Mouse (Mus musculus): ENCODE measurements at regions not wholly inside any gene's neighbourhood (a gene's known extent, or its start where the extent isn't known, plus 50 kb on each side); places are given as distances from the start of the nearest gene placed in this dataset.

DNA sequence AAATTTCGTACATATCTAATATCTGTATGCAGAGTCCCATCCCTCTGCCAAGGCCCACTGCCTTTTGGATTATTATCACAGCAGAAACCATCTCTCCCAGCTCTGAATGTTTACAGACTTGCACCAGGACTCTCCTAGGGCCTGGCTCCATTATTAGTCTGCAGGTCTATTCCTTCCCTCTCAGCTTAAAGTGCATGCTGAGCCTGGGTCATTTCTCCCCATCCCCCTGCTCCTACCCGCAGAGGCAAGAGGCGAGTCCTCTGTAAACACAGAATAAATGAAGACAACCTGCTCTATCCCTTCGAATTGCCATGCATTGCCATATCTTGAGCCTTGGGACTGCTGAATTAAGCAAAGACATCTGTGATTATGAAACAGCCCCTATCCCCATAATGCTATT lies 362.6 kb upstream of the Cdh11 start:
- no peak for DNase-seq

DNA sequence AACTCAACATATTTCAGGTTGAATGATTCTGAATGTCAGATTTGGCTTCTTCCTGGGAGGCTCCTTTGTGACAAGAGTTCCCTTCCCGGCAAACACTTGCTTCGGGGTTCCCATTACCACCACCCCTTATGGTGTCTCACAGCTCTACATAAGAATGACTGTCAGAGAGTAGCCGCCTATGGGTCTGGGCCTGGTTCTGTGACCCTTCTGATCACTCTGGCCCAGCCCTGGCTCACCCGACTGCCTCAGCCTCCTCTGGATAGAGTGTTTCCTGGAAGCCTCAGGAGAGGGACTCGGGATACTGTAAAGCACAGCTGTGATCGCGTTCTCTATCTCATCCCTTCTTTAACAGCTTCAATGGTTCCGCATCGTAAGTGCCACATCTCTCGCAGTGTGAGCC lies 363.0 kb upstream of the Cdh11 start:
- DNase-seq, result peak; percentile 11

DNA sequence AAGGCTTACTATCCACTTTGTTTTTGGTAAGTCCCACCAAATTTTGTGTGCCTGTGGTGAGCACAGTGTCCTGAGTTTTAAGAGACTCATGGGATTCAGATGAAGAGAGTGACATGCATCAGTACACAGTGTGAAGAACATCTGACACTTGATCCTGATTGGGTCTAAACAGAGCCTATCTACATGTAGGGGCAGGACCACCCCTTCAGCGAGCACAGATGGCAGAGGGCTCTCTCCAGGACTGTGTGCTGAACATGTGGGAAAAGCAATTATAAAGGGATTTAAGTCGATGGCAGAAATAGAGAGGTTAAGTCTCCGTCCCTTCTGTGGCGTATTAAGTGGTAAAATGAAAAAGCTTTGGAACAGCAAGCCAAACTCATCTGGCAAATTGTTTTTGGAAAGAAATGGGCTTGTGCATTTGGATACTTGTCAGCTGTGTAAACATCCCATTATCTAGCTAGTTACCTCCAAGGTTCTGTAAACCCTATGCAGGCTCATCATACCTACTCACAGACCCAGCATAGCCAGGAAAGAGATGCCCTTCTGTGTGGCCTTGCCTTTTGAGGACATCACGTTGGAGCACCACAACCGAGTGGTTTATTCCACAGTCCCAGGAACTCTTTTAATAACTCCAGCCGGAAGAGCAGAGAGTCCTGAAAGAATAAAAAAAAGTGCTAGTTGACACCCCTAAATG lies 381.3 kb upstream of the Cdh11 start:
- DNase-seq, result peak; percentile 71

DNA sequence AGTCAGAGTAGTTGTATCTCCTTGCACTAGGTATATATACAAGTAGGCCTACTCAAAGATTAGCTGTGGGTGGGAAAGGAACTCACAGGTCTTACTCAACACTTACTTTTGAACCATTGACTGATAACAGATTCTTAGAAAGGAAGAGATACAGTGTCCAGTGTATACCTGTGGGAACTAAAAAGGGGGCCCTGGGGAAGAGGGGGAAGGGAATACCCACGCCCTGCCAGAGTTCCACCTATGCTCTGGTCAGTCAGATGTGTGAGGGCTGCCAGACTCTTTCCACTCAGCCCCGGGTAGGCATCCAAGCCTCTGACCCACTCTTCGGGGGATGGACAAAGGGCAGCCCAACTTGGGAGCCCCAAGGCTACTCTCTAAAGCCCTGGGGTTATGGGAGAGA lies 387.9 kb upstream of the Cdh11 start:
- DNase-seq, result no peak

DNA sequence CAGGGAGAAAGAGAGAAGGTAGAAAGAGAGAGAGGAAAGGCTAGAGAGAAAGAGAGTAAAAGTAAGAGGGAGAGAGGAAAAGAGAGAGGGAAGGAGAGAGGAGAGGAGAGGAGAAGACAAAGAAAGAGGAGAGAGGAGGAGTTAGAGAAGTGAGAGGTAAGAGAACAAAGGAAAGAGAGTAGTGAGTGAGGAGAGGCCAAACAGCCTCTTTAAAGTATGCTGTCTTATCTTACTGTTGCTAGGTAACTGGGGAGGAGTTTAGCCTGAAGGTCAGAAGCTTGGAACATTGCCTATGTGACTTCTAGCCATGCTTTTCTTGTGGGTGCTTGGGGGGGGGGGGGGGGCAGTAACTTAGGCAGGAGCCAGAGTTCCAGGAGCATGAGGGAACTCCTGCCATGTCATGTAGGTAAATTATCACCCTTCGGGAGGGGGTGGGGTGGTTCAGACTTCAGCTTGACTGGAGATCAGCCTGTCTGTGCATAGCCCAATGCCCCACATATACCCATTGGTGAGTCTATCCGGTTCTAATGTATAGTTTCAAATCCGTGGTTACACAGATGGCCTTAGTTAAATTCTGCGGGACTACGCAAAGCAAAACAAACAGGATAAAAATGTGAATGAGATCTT lies 388.5 kb upstream of the Cdh11 start:
- DNase-seq, result no peak

DNA sequence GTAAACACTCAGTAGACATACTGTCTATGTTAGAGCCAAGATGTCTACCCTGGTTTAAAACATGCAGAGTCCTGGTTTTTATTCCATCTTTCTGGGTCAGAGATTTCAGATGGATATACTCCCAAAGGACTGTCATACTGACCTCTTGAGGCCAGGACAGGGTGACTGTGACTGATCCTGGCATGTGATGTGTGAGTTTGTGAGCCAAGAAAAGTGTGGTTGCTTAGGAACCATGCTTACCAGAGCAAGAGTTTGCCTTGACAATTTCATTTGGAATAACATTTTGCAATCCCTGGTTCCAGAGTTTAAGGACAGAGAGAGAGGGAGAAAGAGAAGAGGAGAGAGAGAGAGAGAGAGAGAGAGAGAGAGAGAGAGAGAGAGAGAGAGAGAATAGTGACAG lies 395.2 kb upstream of the Cdh11 start:
- DNase-seq, result peak; percentile 6

DNA sequence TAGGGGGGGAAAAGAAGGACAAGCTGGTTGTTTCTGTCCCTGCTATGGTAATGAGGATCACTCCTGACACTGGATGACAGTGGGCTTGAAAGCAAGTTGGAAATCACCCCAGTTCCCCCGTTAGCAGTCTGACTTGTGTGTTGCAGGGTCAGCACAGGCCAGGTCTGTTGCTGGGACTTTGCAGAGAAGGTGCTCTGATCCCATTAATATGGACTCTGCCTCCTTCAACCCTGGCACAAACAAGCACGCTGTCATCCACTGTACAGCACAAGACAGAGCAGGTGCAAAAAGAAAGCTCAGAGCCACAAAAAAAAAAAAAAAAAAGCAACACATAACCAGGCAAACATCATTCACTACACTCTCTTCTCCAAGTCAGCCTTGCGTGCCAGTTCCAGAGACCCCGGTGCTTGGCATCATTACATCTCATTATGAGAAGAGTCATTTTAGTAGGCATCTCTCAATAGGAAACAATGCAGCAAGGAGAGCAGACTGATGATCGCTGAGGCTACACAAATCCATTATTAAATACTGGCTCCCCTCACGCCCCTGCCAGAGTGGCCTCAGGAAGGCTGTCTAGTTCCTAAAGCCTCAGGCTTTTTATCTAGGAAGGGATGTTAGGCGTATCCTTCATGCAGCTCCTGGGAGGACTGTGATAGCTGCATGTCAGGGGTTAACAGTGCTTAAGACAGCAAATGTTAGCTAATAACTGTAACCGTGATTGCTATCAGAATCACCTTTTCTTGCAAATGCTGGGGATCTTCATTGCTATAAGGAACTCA lies 403.5 kb upstream of the Cdh11 start:
- DNase-seq, result peak; percentile 55

DNA sequence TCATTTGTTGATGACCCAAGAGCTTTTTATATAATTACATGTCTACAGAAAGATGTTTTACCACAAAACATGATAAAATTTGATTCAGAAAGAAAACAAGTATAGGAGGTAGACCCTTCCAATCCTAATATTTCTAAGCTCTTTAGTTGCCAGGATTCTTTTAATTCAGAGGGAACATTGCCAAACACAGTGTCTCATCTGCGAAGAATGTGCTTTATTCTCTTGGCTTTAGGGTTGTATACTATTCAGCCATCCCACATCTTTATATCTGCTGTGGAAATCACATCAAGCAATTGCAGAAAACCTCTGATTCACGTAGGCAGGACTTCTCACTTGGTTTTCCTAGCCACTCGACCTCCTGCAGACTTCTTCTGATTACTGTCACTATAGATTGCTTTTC lies 412.8 kb upstream of the Cdh11 start:
- no peak for DNase-seq

DNA sequence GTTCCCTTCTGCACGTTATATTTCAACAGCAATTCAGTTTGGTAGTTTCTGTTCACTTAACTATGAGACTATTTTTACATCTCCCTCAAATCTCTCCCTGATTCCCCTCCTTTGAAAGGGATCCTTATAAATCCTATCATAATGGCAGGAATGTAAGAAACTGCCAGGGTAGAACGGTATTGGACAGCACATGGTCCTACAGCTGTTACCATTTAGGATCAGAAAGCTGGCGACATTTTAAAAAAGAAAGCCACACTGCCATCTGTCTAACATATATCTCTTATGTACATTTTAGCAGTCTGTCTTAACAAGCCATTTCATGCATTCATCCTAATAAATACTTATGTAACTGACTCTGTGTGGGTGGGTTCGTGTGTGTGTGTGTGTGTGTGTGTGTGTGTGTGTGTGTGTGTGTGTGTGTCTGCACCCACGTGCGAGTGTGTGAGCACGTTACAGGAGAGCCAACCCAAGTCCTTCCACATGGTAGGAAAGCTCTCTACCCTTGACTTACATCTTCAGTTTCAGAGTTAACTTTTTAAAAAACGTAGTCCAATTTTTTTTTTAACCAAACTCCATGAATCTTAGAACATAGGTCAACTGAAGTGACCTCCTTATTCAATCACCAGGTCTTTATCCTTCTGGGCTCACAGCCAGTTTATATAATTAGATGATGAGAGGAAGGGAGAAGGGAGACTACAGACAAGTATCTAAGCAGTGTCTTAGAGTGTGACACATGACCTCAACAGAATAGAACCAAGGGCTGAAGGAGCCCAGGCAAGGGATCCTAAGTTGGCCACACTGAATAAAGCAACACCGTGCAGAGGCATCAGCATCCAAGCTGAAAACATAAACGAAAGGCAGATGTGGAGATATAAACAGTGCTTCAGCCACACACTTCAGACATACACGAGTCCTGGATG lies 414.5 kb upstream of the Cdh11 start:
- DNase-seq, result peak; percentile 23

DNA sequence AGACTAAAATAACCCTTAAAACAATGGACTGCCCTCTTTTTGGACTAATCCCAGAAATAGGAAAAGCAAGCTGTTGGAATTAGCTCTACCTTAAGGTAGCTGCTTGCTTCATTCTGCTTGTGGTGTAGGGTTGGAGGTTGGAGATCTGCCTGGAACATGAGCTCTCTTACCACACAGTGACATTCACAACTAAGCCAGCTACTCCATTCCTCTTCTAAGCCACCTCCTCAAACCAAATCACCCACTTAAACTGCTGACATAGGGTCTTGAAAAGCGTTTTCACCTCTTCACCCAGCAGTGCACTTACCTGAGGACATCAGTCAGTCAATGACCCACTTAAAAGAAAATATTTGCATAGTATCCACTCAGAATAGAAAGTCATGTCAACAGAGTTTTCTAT lies 418.3 kb upstream of the Cdh11 start:
- DNase-seq, result no peak

DNA sequence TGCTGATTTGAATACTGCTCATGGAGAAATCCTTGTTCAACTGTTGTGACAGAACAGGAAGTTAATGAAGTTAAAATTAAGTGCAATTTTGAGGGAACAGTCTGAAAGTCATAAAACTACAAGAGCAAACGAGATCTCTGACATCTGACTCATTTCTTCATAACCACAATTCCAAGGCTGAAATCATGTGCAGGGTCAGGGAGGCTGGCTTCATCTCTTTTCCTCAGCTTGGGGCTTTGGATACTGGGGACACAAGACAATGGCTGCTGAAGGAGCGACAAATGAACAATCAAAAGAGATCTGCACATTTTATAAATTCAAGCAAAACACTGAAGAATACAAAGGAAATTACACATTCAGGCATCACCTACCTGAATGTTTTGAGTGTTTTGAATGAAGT lies 429.2 kb upstream of the Cdh11 start:
- no peak for DNase-seq

DNA sequence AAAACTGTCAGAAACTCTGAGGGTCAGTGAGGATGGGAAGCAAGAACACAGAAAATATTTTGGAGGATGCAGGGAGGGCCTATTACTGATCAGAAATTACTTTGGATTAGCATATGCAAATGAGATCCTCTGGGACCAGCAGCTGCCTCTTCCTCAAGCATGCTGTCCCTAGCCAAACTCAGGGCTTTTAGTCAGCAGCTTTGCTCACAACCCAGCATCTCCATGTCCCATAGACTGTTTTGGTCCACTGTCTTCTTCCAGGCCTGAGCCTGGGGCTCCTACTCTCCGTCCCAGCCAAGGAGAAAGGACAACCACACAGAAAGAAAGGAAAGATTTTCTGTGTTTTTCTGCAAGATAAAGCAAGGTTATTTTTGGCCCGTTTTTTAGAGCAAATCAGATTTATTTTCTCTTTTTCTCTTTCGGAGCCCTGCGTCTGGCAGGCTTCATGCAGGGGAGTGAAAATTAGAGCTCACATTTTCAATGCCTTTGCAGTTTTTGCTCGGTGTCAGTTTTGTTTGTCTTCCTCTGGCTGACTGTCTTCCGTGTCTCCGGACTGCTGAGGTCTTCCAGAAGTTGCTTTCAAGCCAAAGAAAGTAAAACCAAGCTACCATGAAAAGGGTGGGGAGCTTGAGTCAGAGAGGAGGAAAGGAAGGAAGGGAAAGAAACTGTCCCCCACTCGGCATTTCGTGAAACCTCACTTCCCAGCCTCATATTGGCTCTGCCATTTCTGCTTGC lies 445.5 kb upstream of the Cdh11 start:
- no peak for DNase-seq

DNA sequence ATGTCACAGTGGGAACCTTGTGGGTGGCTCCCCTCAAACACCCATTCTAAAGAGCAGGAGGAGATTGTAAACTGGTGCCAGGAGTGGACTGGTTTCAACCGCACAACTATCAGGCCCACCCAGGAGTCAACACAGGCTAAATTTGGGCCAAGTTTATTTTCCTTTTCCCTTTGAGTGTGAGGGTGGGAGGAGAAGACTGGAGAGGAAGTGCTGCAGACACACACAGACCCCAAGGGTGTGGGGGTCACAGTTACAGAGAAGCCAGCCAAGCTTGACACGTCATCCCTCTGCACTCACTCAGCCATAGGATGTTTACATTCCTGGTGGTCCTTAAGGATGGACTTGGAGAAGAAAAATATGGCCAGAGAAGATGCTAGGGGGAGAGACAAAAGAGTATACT lies 448.9 kb upstream of the Cdh11 start:
- DNase-seq, result no peak

DNA sequence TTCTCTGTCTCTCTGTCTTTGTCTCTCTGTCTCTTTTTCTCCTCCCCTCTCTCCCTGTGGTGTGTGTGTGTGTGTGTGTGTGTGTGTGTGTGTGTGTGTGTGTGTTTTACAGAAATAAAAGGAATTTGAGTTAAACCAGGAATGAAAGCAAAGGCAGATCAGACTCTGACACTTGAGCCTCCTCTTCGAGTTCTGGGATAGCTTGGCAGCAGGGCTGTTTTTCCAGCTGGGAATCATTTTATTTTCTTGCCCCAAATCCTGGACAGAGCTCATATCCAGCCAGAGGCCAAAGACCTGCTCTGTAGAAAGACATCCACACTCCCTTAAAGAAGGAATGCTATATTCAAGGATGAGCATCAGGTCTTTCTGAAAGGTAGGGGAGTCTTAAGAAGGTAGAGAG lies 450.2 kb upstream of the Cdh11 start:
- no peak for DNase-seq

DNA sequence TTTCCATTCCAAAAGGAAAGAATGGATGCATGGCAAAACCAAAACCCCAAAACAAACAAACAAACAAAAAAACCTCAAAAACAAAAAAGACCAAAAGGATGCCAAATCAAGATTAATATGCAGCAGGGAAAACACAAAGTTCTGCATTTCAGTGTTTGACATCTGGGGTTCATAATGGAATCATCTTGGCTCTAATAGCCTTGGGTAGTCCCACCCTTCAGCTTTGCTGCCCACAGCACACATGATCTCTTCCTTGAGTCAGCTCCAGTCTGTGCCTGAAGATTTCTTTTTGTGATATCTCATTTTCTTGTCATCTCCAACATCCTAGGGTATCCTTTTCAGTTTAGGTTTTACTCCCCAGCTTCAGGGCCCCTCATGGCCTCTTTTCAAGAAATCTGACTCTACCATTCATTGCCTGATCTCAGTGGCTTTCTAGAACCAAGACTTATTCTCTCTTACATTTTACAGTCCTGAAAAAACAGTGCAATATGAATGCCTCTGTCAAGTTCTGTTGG lies 453.1 kb upstream of the Cdh11 start:
- no peak for DNase-seq

DNA sequence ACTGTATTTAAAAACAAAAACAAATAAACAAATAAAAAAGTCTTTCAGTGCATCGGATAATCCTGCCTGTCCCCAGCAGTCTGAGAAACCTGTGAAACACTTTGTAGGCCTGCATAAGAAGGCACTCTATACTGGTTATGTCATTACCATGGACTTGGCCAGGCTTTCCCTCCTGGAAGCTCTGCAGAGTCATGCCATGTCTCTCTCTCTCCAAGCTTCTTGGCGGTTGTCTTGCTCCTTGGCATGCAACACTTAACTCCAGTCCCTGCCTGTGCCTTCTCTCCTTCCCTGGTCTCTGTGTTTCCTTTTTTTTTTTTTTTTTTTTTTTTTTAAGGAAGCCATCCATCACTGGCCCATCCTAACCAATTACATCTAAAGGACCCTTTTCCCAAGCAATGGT lies 458.7 kb upstream of the Cdh11 start:
- no peak for DNase-seq

DNA sequence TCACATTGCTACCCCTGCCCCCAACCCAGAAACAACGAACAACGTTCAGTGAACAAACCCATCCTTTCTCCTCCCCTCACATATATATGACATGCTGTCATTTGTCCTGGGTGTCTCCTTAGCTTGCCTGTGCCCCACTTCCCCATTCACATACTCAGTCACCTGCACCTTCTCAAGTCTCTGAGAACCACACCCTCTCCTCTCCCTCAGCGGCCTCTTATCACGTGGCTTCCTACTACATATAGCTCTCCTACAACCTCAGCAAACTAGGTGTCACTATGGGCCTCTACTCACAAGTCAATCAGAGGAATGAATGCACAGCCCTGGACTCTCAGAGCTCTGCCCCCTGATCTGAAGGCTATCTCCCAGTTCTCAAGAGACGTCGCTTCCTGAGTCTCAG lies 459.2 kb upstream of the Cdh11 start:
- DNase-seq, result no peak

DNA sequence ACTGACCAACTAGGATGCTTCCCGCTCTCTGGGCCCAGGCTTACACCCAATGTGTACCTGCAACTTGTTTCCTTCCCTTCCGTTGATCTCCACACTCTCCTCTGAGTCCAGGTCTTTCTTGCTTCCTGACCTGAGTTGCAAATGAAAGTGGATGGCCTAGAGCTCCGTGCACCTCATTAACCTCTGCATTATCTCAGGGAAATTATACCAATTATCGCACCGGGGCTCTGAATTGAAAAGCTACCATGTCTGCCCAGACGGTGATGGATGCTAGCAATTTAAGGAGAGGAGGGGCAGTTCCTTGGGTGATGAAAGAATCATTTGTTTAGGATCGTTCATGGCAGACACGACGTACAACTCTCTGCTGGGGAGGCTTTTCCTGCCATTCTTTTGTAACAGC lies 460.4 kb upstream of the Cdh11 start:
- peak; percentile 43 for DNase-seq

DNA sequence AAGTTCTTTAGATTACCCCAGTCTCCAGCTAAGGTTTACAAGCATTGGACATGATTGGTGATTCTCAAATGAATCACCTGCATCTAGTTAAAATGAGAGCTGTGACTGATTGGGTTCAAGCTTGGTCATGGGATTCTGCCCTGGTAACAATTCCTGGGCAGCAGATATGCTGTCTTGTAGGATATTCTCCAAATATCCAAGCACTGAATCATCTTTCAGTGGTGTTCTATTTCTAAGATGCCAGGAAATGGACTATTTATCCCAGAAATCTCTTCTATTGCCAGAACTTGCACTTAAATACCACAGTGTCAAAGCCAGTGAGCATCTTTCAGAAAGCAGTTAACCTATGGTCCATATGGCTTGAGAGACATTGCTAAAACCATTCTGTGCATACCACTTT lies 475.8 kb upstream of the Cdh11 start:
- no peak for DNase-seq

DNA sequence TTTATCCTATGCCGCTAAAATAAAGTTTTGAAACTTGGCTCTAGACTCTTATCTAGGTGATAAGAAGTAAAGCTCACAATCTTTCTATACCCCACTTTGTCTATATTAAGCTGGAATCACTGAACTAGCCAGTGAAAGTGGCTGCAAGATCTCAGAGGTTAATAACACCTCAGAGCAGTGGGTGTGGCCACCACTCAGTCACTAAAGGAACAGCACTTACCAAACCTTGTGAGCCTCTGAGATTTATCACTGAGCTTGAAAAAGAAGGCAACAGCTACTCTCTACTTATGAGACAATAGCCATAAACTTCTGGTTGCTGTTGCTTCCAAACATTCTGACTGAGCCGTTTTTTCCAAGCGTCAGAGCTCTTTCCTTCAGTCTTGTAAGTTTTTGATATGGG lies 484.6 kb upstream of the Cdh11 start:
- DNase-seq, result no peak

DNA sequence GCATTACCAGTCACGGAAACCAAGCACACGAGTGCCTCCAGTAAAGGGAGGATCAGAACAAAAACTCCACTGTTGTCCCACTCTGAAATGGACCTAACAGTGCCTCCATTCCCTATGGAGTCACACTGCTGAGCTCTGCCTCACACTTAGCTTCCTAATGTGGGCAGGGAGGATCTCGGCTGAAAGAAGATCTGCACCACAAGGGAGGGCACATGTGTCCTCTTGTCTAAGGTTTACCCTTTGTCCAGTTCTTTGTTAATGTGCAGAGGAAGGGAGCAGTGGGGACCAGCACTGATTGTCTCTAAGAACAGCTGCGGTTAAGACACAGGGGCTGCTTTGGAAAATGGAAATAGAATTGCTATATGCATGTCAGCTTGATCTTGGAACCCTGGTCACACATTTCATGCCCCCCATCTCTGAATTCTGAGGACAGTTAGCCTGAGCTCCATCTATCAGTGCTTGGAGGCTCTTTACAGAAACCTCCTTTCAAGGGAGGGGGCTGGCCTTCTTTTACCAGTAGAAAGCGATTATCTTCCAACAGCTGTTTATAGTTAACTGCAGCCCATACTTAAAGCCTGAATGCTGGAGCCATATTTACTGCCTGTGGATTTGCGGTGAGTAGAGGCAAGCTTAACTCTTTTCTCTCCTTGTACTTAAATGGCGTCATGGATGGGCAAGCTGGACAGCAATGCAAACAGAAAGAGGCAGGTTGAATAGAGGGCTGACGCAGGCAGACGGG lies 485.5 kb upstream of the Cdh11 start:
- peak; percentile 34 for DNase-seq

Measured in retina, postnatal 1 day (tissue).